Mouse (Mus musculus) G1E (cell line): ENCODE results near the gene Fmnl1.

Source experiments
- CTCF ChIP-seq: IDR thresholded peaks from 2 replicates; pipeline ENCODE4 v1.5.1; 2012; ENCODE audit warnings: low read depth, low read length, inconsistent platforms, mixed read lengths
- POLR2AphosphoS5 ChIP-seq: IDR thresholded peaks from 2 replicates; pipeline ENCODE4 v1.6.1; 2012; ENCODE audit warnings: low read depth, low read length, inconsistent platforms; ENCODE audit not compliant: insufficient replicate concordance
- TAL1 ChIP-seq: conservative IDR thresholded peaks from 2 replicates; pipeline ENCODE4 v1.6.1; 2012; ENCODE audit warnings: low read depth, low read length, inconsistent platforms, mixed read lengths

DNA sequence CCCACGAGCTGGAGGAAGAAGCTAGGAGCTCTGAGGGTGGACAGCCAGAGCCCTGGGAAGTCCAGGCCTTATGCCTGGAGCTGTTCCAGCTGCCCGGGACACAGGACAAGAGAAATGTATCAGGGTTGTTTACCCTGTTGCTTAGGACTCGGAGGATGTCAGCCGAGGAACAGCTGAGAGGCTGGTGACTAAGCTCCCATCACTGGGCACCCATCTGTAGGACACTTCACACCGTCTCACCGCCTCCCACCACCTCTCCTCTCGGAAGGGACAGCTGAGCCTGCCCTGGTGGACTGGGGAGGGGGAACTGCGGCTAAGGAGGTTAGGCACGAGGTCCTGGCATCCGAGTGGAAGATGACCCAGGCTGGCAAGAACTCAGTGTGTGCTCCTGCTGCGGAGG, 64.8 kb downstream of the Fmnl1 start:
- TF ChIP-seq CTCF, result no peak
- no peak for TF ChIP-seq POLR2AphosphoS5
- TF ChIP-seq TAL1, result no peak
